Mouse (Mus musculus): ENCODE measurements at regions not wholly inside any gene's neighbourhood (a gene's known extent, or its start where the extent isn't known, plus 50 kb on each side); places are given as distances from the start of the nearest gene placed in this dataset.

GRCm38 (mm10) chr11:18164025-18164423 lies 210.3 kb upstream of the Etaa1 start:
- TF ChIP-seq FLI1 (IDR thresholded peaks at IDR 0.05; ENCODE audit: low read length) (no peak), GATA1 (IDR thresholded peaks at IDR 0.05; ENCODE audit: borderline replicate concordance, low read length) (no peak)

Measured in megakaryocyte, embryonic 14.5 days (primary cell).